Mouse (Mus musculus) splenic B cell, adult 2 months (primary cell): ENCODE results near the gene Myo16.

Experiments used
- DNase-seq: peaks from one replicate; pipeline ENCODE4 v3.0.0-alpha.2; 2011; ENCODE audit warnings: low read depth, low spot score
- H3K27me3 ChIP-seq: 2 replicates; pipeline ENCODE4 v1.6.1; 2012; ENCODE audit warnings: mild to moderate bottlenecking, low read length, moderate library complexity, mixed read lengths; ENCODE audit not compliant: control insufficient read depth, poor library complexity, insufficient read depth, severe bottlenecking
- H3K36me3 ChIP-seq: 2 replicates; pipeline ENCODE4 v1.6.1; 2012; ENCODE audit warnings: mild to moderate bottlenecking, low read length, moderate library complexity, mixed read lengths; ENCODE audit not compliant: control insufficient read depth, poor library complexity, insufficient read depth, severe bottlenecking

The Myo16 gene

DNA sequence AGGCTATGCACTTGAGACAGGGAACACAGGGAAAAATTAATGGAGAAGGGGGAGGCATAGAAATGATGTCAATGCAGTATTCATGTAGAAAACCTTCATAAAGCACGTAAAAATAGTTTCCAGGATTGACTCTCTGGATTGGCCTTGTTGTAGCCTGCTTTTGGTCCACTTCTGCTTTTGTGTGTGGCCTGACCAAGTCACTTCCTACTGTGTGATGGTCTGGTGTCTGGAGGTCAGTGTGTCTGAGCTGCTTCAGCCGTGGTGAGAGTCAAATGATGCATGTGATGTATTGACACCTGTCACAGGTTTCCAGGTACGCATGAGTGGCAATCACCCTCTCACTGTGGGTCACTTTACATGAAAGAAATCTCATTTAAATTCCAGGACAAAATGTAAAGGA, 16.2 kb downstream of the Myo16 start:
- DNase-seq = no peak
- Histone ChIP-seq H3K36me3 (no peaks in the 10 kb centered on the region), H3K27me3 (no peaks in the 10 kb centered on the region)

GRCm38 (mm10) chr8:10171321-10171720, 17.6 kb downstream of the Myo16 start:
- H3K27me3 ChIP-seq = no peaks in the 10 kb centered on the region

GRCm38 (mm10) chr8:10172278-10172677, 18.6 kb downstream of the Myo16 start:
- no peaks in the 10 kb centered on the region for H3K36me3 ChIP-seq
- no peaks in the 10 kb centered on the region for H3K27me3 ChIP-seq

More at GRCm38 (mm10) chr8:10171321-10171720, 17.6 kb downstream of the Myo16 start:
- H3K36me3 ChIP-seq = no peaks in the 10 kb centered on the region
- no peak for DNase-seq

GRCm38 (mm10) chr8:10173033-10173747, 19.5 kb downstream of the Myo16 start:
- H3K36me3 ChIP-seq = no peaks in the 10 kb centered on the region
- DNase-seq = no peak

More at GRCm38 (mm10) chr8:10172278-10172677, 18.6 kb downstream of the Myo16 start:
- DNase-seq = no peak

GRCm38 (mm10) chr8:10174201-10174840, 20.6 kb downstream of the Myo16 start:
- Histone ChIP-seq H3K36me3 (no peaks in the 10 kb centered on the region), H3K27me3 (no peaks in the 10 kb centered on the region)

More at GRCm38 (mm10) chr8:10173033-10173747, 19.5 kb downstream of the Myo16 start:
- H3K27me3 ChIP-seq = no peaks in the 10 kb centered on the region

GRCm38 (mm10) chr8:10174841-10175680, 21.4 kb downstream of the Myo16 start:
- H3K36me3 ChIP-seq = no peaks in the 10 kb centered on the region
- DNase-seq = no peak
- H3K27me3 ChIP-seq = no peaks in the 10 kb centered on the region

More at GRCm38 (mm10) chr8:10174201-10174840, 20.6 kb downstream of the Myo16 start:
- no peak for DNase-seq

GRCm38 (mm10) chr8:10175976-10176375, 22.3 kb downstream of the Myo16 start:
- H3K36me3 ChIP-seq = no peaks in the 10 kb centered on the region
- DNase-seq = no peak
- no peaks in the 10 kb centered on the region for H3K27me3 ChIP-seq

- DNase-seq = no peak
- H3K27me3 ChIP-seq = no peaks in the 10 kb centered on the region
- no peaks in the 10 kb centered on the region for H3K36me3 ChIP-seq
Measured at GRCm38 (mm10) chr8:10177131-10177530, 23.4 kb downstream of the Myo16 start.

DNA sequence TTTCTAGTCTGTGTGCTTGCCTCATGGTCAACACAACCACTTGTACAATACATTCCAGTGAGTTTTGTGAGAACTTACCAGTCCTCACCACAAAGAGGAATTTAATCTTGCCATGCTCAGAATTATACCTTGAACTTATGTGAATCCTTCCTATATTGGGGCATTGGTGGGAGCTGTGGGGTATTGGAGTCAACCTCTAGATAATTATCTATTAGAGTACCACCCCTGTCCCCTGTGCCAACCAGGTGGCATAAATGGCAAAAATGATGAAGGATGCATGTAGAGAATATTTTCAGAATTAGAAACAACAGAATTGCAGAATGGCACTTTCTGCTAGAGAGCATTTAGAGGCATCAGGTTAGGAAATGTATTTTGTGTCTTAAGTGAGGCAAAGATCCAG, 25.3 kb downstream of the Myo16 start:
- no peak for DNase-seq
- Histone ChIP-seq H3K36me3 (no peaks in the 10 kb centered on the region), H3K27me3 (no peaks in the 10 kb centered on the region)

- Histone ChIP-seq H3K27me3 (no peaks in the 10 kb centered on the region), H3K36me3 (no peaks in the 10 kb centered on the region)
- DNase-seq = no peak
Measured at GRCm38 (mm10) chr8:10190607-10191006, 36.9 kb downstream of the Myo16 start.

- Histone ChIP-seq H3K36me3 (no peaks in the 10 kb centered on the region), H3K27me3 (no peaks in the 10 kb centered on the region)
- no peak for DNase-seq
Measured at GRCm38 (mm10) chr8:10198164-10198563, 44.5 kb downstream of the Myo16 start.

GRCm38 (mm10) chr8:10199301-10199700, 45.6 kb downstream of the Myo16 start:
- DNase-seq = no peak
- no peaks in the 10 kb centered on the region for H3K27me3 ChIP-seq
- H3K36me3 ChIP-seq = no peaks in the 10 kb centered on the region

GRCm38 (mm10) chr8:10200042-10200441, 46.3 kb downstream of the Myo16 start:
- no peaks in the 10 kb centered on the region for H3K27me3 ChIP-seq
- DNase-seq = no peak

GRCm38 (mm10) chr8:10215023-10215422, 61.3 kb downstream of the Myo16 start:
- Histone ChIP-seq H3K27me3 (no peaks in the 10 kb centered on the region), H3K36me3 (no peaks in the 10 kb centered on the region)
- no peak for DNase-seq

More at GRCm38 (mm10) chr8:10200042-10200441, 46.3 kb downstream of the Myo16 start:
- H3K36me3 ChIP-seq = no peaks in the 10 kb centered on the region
